Mouse (Mus musculus): Measurements from ENCODE around the gene Nop53.

- no peak for TF ChIP-seq POLR2A (IDR thresholded peaks at IDR 0.05; ENCODE audit: insufficient read length, low read depth)
- no peak for TF ChIP-seq E2F4 (IDR thresholded peaks at IDR 0.05; ENCODE audit: insufficient read depth)
- TF ChIP-seq SRF (IDR thresholded peaks at IDR 0.05; ENCODE audit: control insufficient read depth, insufficient read length, low read depth), result no peak
- TF ChIP-seq TCF12 (IDR thresholded peaks at IDR 0.05; ENCODE audit: insufficient read depth, poor library complexity, severe bottlenecking), result no peak
- no peak for TF ChIP-seq POLR2AphosphoS2 (IDR thresholded peaks at IDR 0.05; ENCODE audit: insufficient read length, low read depth)
- no peak for TF ChIP-seq MYOD1 (IDR thresholded peaks at IDR 0.05; ENCODE audit: control insufficient read depth in 1 of 3, insufficient read length in 2 of 3, low read depth in 2 of 3)
- TF ChIP-seq USF1 (IDR thresholded peaks at IDR 0.05; ENCODE audit: low read depth), result no peak
- no peak for TF ChIP-seq MAX (IDR thresholded peaks at IDR 0.05; ENCODE audit: low read depth)
- no peak for TF ChIP-seq CEBPB (IDR thresholded peaks at IDR 0.05; ENCODE audit: insufficient read depth, poor library complexity, severe bottlenecking)
- no peak for TF ChIP-seq MYOG (IDR thresholded peaks at IDR 0.05; ENCODE audit: control insufficient read depth in 1 of 3, insufficient read depth in 1 of 3, insufficient read length in 2 of 3, low read depth in 2 of 3)
- TF ChIP-seq TCF3 (IDR thresholded peaks at IDR 0.05; ENCODE audit: insufficient read length, low read depth), result no peak
These were observed 25.9 kb downstream of the Nop53 start for GRCm38 (mm10) chr7:15919947-15920346.
